Mouse (Mus musculus) brain, embryonic 14.5 days (tissue): ENCODE measurements around the gene Ccnk.

Source experiments
- CTCF ChIP-seq: fragments of 200-500 bp; IDR thresholded peaks from 2 replicates; pipeline ENCODE4 v1.5.1; 2012; ENCODE audit warnings: inconsistent platforms, mild to moderate bottlenecking, moderate library complexity, borderline replicate concordance; ENCODE audit not compliant: insufficient read depth, insufficient read length; ENCODE audit errors: extremely low read depth
- POLR2A ChIP-seq: fragments of 200-500 bp; IDR thresholded peaks from 2 replicates; pipeline ENCODE4 v1.6.1; 2012; ENCODE audit warnings: mild to moderate bottlenecking, inconsistent platforms, borderline replicate concordance; ENCODE audit not compliant: poor library complexity, insufficient read depth, insufficient read length, severe bottlenecking; ENCODE audit errors: extremely low read depth

DNA sequence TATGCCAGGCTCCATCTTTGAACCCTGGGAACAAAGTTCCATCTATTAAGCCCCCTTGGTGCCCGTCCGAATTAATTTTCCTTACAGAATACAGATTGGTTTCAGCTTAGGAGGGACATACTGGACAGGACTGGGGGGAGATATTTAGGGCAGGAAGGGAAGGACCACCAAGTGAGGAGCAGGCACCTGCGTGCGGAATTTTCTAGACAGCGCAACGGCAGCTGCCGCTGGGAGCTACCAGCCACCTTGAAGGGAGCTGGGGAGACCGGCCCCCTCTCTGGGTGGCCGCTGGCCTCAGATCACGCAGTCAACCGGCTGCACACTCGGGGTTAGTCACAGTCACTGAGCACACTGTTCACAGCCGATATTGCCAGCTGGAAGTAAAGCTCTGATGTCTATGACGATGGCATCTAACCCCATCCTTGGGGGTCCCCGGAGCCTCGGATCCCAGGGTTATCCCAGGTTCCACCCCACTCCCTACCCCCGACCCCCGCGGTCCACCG lies 62.9 kb downstream of the Ccnk start:
- TF ChIP-seq POLR2A (no peak), CTCF (no peak)
